Mouse (Mus musculus): ENCODE measurements at regions not wholly inside any gene's neighbourhood (a gene's known extent, or its start where the extent isn't known, plus 50 kb on each side); places are given as distances from the start of the nearest gene placed in this dataset.

GRCm38 (mm10) chr8:50180682-50181081 is 1336.9 kb upstream of the Tenm3 start:
- no peaks in the 10 kb centered on the region for H3K27me3 ChIP-seq (replicated peaks; ENCODE audit: control insufficient read depth, insufficient read depth, low read length)
- no peaks in the 10 kb centered on the region for H3K36me3 ChIP-seq (ENCODE audit: control insufficient read depth, insufficient read depth, low read length)
- H3K4me3 ChIP-seq (ENCODE audit: insufficient read depth, low read depth, low read length) = no peak overlapping the region
- no peak overlapping the region for H3K27ac ChIP-seq (ENCODE audit: insufficient read depth, low read depth, low read length)
- no peak for DNase-seq
- no peaks in the 10 kb centered on the region for H3K4me1 ChIP-seq (ENCODE audit: control insufficient read depth, insufficient read depth, low read length)
- TF ChIP-seq CTCF (conservative IDR thresholded peaks at IDR 0.05; ENCODE audit: insufficient read depth, insufficient read length, low read depth, low read length) (no peak), POLR2A (IDR thresholded peaks at IDR 0.05; ENCODE audit: low read depth, low read length) (no peak)

GRCm38 (mm10) chr8:50164773-50165454 is 1321.2 kb upstream of the Tenm3 start:
- no peaks in the 10 kb centered on the region for H3K36me3 ChIP-seq (ENCODE audit: control insufficient read depth, insufficient read depth, low read length)
- no peak overlapping the region for H3K27ac ChIP-seq (ENCODE audit: insufficient read depth, low read depth, low read length)
- H3K4me3 ChIP-seq (ENCODE audit: insufficient read depth, low read depth, low read length) = no peak overlapping the region
- H3K4me1 ChIP-seq (ENCODE audit: control insufficient read depth, insufficient read depth, low read length) = no peaks in the 10 kb centered on the region
- DNase-seq = no peak
- WGBS = 69% methylated on average over 2 of the region's 2 CpGs
- TF ChIP-seq POLR2A (IDR thresholded peaks at IDR 0.05; ENCODE audit: low read depth, low read length) (no peak), CTCF (conservative IDR thresholded peaks at IDR 0.05; ENCODE audit: insufficient read depth, insufficient read length, low read depth, low read length) (no peak)
- no peaks in the 10 kb centered on the region for H3K27me3 ChIP-seq (replicated peaks; ENCODE audit: control insufficient read depth, insufficient read depth, low read length)

GRCm38 (mm10) chr8:50161076-50161475 is 1317.3 kb upstream of the Tenm3 start:
- Histone ChIP-seq H3K27ac (ENCODE audit: insufficient read depth, low read depth, low read length) (no peak overlapping the region), H3K27me3 (replicated peaks; ENCODE audit: control insufficient read depth, insufficient read depth, low read length) (no peaks in the 10 kb centered on the region), H3K4me3 (ENCODE audit: insufficient read depth, low read depth, low read length) (no peak overlapping the region), H3K36me3 (ENCODE audit: control insufficient read depth, insufficient read depth, low read length) (no peaks in the 10 kb centered on the region), H3K4me1 (ENCODE audit: control insufficient read depth, insufficient read depth, low read length) (no peaks in the 10 kb centered on the region)
- no peak for DNase-seq
- 69% methylated on average over 3 of the region's 3 CpGs for WGBS
- TF ChIP-seq CTCF (conservative IDR thresholded peaks at IDR 0.05; ENCODE audit: insufficient read depth, insufficient read length, low read depth, low read length) = no peak
- no peak for TF ChIP-seq POLR2A (IDR thresholded peaks at IDR 0.05; ENCODE audit: low read depth, low read length)

- TF ChIP-seq CTCF (conservative IDR thresholded peaks at IDR 0.05; ENCODE audit: insufficient read depth, insufficient read length, low read depth, low read length) (no peak), POLR2A (IDR thresholded peaks at IDR 0.05; ENCODE audit: low read depth, low read length) (no peak)
- no peaks in the 10 kb centered on the region for H3K27me3 ChIP-seq (replicated peaks; ENCODE audit: control insufficient read depth, insufficient read depth, low read length)
- no peak for DNase-seq
- no peak overlapping the region for H3K27ac ChIP-seq (ENCODE audit: insufficient read depth, low read depth, low read length)
- 69% methylated on average over 5 of the region's 5 CpGs for WGBS
- no peak overlapping the region for H3K4me3 ChIP-seq (ENCODE audit: insufficient read depth, low read depth, low read length)
- H3K4me1 ChIP-seq (ENCODE audit: control insufficient read depth, insufficient read depth, low read length) = no peaks in the 10 kb centered on the region
- H3K36me3 ChIP-seq (ENCODE audit: control insufficient read depth, insufficient read depth, low read length) = no peaks in the 10 kb centered on the region
Observed at GRCm38 (mm10) chr8:50160326-50160725, 1316.6 kb upstream of the Tenm3 start.

- Histone ChIP-seq H3K4me1 (ENCODE audit: control insufficient read depth, insufficient read depth, low read length) (no peaks in the 10 kb centered on the region), H3K27me3 (replicated peaks; ENCODE audit: control insufficient read depth, insufficient read depth, low read length) (no peaks in the 10 kb centered on the region), H3K4me3 (ENCODE audit: insufficient read depth, low read depth, low read length) (no peak overlapping the region), H3K36me3 (ENCODE audit: control insufficient read depth, insufficient read depth, low read length) (no peaks in the 10 kb centered on the region), H3K27ac (ENCODE audit: insufficient read depth, low read depth, low read length) (no peak overlapping the region)
- DNase-seq = no peak
- TF ChIP-seq CTCF (conservative IDR thresholded peaks at IDR 0.05; ENCODE audit: insufficient read depth, insufficient read length, low read depth, low read length) = no peak
- TF ChIP-seq POLR2A (IDR thresholded peaks at IDR 0.05; ENCODE audit: low read depth, low read length) = no peak
- 76% methylated on average over 3 of the region's 3 CpGs for WGBS
Observed at GRCm38 (mm10) chr8:50139876-50140275, 1296.1 kb upstream of the Tenm3 start.

- H3K36me3 ChIP-seq (ENCODE audit: control insufficient read depth, insufficient read depth, low read length) = no peaks in the 10 kb centered on the region
- no peak overlapping the region for H3K27ac ChIP-seq (ENCODE audit: insufficient read depth, low read depth, low read length)
- H3K27me3 ChIP-seq (replicated peaks; ENCODE audit: control insufficient read depth, insufficient read depth, low read length) = no peaks in the 10 kb centered on the region
- TF ChIP-seq POLR2A (IDR thresholded peaks at IDR 0.05; ENCODE audit: low read depth, low read length) (no peak), CTCF (conservative IDR thresholded peaks at IDR 0.05; ENCODE audit: insufficient read depth, insufficient read length, low read depth, low read length) (no peak)
- 74% methylated on average over 9 of the region's 9 CpGs for WGBS
- no peaks in the 10 kb centered on the region for H3K4me1 ChIP-seq (ENCODE audit: control insufficient read depth, insufficient read depth, low read length)
- H3K4me3 ChIP-seq (ENCODE audit: insufficient read depth, low read depth, low read length) = no peak overlapping the region
- no peak for DNase-seq
Observed at GRCm38 (mm10) chr8:50120041-50120440, 1276.3 kb upstream of the Tenm3 start.

- no peaks in the 10 kb centered on the region for H3K4me1 ChIP-seq (ENCODE audit: control insufficient read depth, insufficient read depth, low read length)
- 62% methylated on average over 6 of the region's 6 CpGs for WGBS
- no peak overlapping the region for H3K4me3 ChIP-seq (ENCODE audit: insufficient read depth, low read depth, low read length)
- no peak overlapping the region for H3K27ac ChIP-seq (ENCODE audit: insufficient read depth, low read depth, low read length)
- no peak for TF ChIP-seq CTCF (conservative IDR thresholded peaks at IDR 0.05; ENCODE audit: insufficient read depth, insufficient read length, low read depth, low read length)
- H3K36me3 ChIP-seq (ENCODE audit: control insufficient read depth, insufficient read depth, low read length) = no peaks in the 10 kb centered on the region
- no peaks in the 10 kb centered on the region for H3K27me3 ChIP-seq (replicated peaks; ENCODE audit: control insufficient read depth, insufficient read depth, low read length)
- DNase-seq = no peak
Observed at GRCm38 (mm10) chr8:50082378-50082777, 1238.6 kb upstream of the Tenm3 start.
